Mouse (Mus musculus) heart, postnatal 0 days (tissue): ENCODE data around the gene Wnt3.

Experiments used
- CTCF ChIP-seq: IDR thresholded peaks from 2 replicates; pipeline ENCODE4 v1.5.1; 2016; ENCODE audit warnings: antibody characterized with exemption, control low read depth, low read depth
- EP300 ChIP-seq: IDR thresholded peaks from 2 replicates; pipeline ENCODE4 v1.6.1; 2016; ENCODE audit warnings: antibody characterized with exemption, low read depth

- TF ChIP-seq CTCF = no peak
- TF ChIP-seq EP300 = no peak
These were observed 57.8 kb downstream of the Wnt3 start for GRCm38 (mm10) chr11:103831766-103832165.
